Mouse (Mus musculus): ENCODE measurements around the gene Dnajc6. TPM values are rescaled to one million over a fixed set of nuclear protein-coding genes. Genes with fewer than 3 reads are reported as not detected.

The Dnajc6 gene
- polyA plus RNA-seq, 1 experiment from 2014 or later = 77.1 TPM

DNA sequence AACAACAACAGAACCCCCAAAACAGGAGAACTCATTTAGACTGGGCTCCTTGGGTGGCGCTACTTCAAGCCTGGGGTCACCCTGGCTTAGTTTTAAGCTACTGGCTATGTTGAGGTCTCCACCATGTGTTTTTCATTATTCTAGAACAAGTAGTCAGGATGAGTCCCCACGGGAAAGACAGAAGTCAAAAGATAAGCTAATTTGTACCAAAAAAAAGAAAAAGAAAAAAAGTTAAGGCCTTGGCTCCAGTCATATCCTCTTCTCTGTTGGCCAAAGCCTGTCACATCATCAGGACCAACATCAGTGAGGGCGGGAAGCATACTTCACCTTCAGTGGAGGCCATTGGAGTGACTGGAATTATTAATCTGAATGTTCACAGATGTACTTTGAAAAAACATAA is 188.4 kb downstream of the Dnajc6 start:
- no peak overlapping the region for H3K27ac ChIP-seq (ENCODE audit: low read length)
- ATAC-seq = no peak
- no peaks in the 10 kb centered on the region for H3K9me3 ChIP-seq (replicated peaks; ENCODE audit: control insufficient read depth, low read length, poor library complexity, severe bottlenecking)
- H3K36me3 ChIP-seq (ENCODE audit: control insufficient read depth, insufficient read depth, low read length) = no peaks in the 10 kb centered on the region
- H3K4me1 ChIP-seq (ENCODE audit: control insufficient read depth, insufficient read depth, low read length) = no peaks in the 10 kb centered on the region
- H3K4me2 ChIP-seq (ENCODE audit: low read length) = no peak overlapping the region
- H3K27me3 ChIP-seq (ENCODE audit: control insufficient read depth, insufficient read depth, low read depth, low read length) = no peaks in the 10 kb centered on the region
- WGBS = 89% methylated on average over 3 of the region's 3 CpGs
- no peak overlapping the region for H3K4me3 ChIP-seq (ENCODE audit: low read depth, low read length)
- no peak overlapping the region for H3K9ac ChIP-seq (ENCODE audit: low read depth, low read length)

DNA sequence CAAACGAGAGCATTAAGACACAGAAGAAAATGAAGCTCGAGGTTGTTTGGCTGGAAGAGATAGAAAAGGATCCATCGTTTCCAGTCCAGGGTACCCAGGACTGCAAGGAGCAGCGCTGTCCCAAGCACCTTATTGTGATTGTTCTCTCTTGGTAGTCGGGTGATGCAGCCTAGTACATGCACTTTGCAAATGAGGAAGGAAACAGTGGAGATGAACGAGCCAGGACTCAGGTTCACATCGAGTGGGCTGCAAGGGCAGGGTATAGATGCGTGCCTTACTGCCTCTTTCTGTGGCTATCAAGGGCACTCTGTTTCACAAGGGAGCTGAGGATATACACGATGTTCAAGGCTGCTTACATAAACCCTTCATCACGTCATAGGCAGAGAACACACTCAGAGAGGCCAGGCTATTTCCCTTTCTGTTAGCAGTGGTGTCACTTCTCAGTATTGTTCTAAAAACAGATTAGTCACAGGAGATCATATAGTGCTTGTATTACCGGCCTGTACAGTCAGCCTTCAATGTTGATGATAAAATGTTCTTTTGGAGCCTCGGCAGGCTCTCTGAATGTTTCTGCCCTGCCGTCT is 189.9 kb downstream of the Dnajc6 start:
- ATAC-seq = no peak
- no peak overlapping the region for H3K4me3 ChIP-seq (ENCODE audit: low read depth, low read length)

DNA sequence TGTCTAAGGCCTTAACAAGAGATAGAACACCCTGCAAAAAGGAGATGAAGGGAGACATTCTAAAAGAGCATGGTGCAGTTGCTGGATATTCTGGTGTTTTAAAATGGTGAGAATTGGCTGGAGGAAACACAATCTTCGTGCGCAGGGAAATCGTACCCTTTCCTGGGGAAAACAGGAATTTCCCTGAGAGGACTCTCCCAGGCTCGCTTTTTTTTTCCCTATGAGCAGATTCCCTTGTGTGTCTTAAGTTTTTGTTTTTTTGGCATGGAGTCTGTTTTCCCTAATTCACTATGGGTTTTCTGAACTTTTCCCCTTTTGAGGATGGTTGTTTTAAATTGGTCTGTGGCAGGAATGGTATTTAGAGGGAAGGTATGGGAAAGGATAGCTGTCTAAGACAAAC is 192.8 kb downstream of the Dnajc6 start:
- Histone ChIP-seq H3K4me2 (ENCODE audit: low read length) (no peak overlapping the region), H3K9ac (ENCODE audit: low read depth, low read length) (no peak overlapping the region), H3K36me3 (ENCODE audit: control insufficient read depth, insufficient read depth, low read length) (no peaks in the 10 kb centered on the region), H3K4me1 (ENCODE audit: control insufficient read depth, insufficient read depth, low read length) (no peaks in the 10 kb centered on the region), H3K9me3 (replicated peaks; ENCODE audit: control insufficient read depth, low read length, poor library complexity, severe bottlenecking) (no peaks in the 10 kb centered on the region), H3K27ac (ENCODE audit: low read length) (no peak overlapping the region), H3K4me3 (ENCODE audit: low read depth, low read length) (no peak overlapping the region), H3K27me3 (ENCODE audit: control insufficient read depth, insufficient read depth, low read depth, low read length) (no peaks in the 10 kb centered on the region)
- 92% methylated on average over 4 of the region's 4 CpGs for WGBS
- no peak for ATAC-seq

More for the DNA sequence above, 189.9 kb downstream of the Dnajc6 start:
- Histone ChIP-seq H3K27ac (ENCODE audit: low read length) (no peak overlapping the region), H3K4me2 (ENCODE audit: low read length) (no peak overlapping the region), H3K9ac (ENCODE audit: low read depth, low read length) (no peak overlapping the region), H3K4me1 (ENCODE audit: control insufficient read depth, insufficient read depth, low read length) (no peaks in the 10 kb centered on the region), H3K27me3 (ENCODE audit: control insufficient read depth, insufficient read depth, low read depth, low read length) (no peaks in the 10 kb centered on the region), H3K36me3 (ENCODE audit: control insufficient read depth, insufficient read depth, low read length) (no peaks in the 10 kb centered on the region), H3K9me3 (replicated peaks; ENCODE audit: control insufficient read depth, low read length, poor library complexity, severe bottlenecking) (no peaks in the 10 kb centered on the region)
- 76% methylated on average over 13 of the region's 13 CpGs for WGBS

DNA sequence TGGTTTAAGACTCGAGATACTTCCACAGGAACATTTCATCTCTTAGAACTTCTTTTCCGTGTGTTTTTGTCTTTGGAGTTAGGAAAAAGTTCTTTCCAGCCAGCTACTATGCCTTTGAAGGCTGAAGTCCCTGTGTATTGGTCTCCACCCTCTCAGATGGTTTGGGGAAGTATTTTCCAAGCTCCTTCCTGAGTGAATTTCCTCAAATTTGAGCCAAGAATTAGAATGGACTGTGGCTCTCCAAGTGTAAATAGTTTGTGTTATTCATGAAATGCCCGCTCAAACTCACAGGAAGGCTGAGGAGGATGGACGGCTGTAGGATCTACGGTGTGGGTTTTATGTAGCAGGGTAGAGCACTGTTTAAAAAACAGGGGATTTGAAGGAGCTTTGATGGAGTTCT is 193.2 kb downstream of the Dnajc6 start:
- Histone ChIP-seq H3K36me3 (ENCODE audit: control insufficient read depth, insufficient read depth, low read length) (no peaks in the 10 kb centered on the region), H3K4me2 (ENCODE audit: low read length) (no peak overlapping the region), H3K9ac (ENCODE audit: low read depth, low read length) (no peak overlapping the region), H3K27me3 (ENCODE audit: control insufficient read depth, insufficient read depth, low read depth, low read length) (no peaks in the 10 kb centered on the region), H3K4me3 (ENCODE audit: low read depth, low read length) (no peak overlapping the region), H3K9me3 (replicated peaks; ENCODE audit: control insufficient read depth, low read length, poor library complexity, severe bottlenecking) (no peaks in the 10 kb centered on the region), H3K4me1 (ENCODE audit: control insufficient read depth, insufficient read depth, low read length) (no peaks in the 10 kb centered on the region), H3K27ac (ENCODE audit: low read length) (no peak overlapping the region)
- WGBS = 84% methylated on average over 5 of the region's 5 CpGs
- ATAC-seq = no peak

Other genes with a start within 250 kb of the Dnajc6 start
- gene Jak1, start 231.4 kb upstream of the Dnajc6 start, polyA plus RNA-seq (2015; fragmentation: Nextera tagmentation; extraction: Ambion mirVana) = 74.9 and 85.3 TPM in 2 replicates
- 9.0 and 9.2 TPM in 2 replicates for gene Ak4, start 77.4 kb upstream of the Dnajc6 start, polyA plus RNA-seq (2015; fragmentation: Nextera tagmentation; extraction: Ambion mirVana)
- 108 and 111 TPM in 2 replicates for gene Leprot, start 151.1 kb downstream of the Dnajc6 start, polyA plus RNA-seq (2015; fragmentation: Nextera tagmentation; extraction: Ambion mirVana)
- 2.5 and 3.6 TPM in 2 replicates for gene Lepr, start 220.8 kb downstream of the Dnajc6 start, polyA plus RNA-seq (2015; fragmentation: Nextera tagmentation; extraction: Ambion mirVana)

All from midbrain, embryonic 16.5 days (tissue).